Mouse (Mus musculus): Measurements from ENCODE around the gene Asb16. TPM values are rescaled to one million over a fixed set of nuclear protein-coding genes. Genes with fewer than 3 reads are reported as not detected.

The Asb16 gene
- polyA plus RNA-seq, 1 experiment from 2014 or later = 0.13 TPM

DNA sequence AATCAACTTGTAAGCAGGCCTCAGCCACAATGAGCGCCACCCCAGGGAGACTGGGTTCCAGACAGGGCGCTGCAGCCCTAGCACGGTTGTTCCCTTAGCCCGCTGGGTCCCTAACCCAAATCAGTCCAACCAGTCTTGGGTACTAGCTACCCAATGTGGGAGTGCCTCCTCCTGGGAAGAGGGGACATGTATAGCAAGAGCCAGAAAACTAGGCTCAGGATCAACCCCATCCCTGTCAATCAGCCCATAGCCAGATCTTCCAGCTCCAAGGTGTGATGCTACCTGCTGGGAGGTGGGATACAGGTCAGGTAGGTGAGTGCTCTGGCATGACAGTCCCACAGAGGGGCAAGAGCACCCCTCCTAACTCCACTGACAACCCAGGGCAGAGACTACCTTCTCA is 21.6 kb downstream of the Asb16 start:
- 82% methylated on average over 4 of the region's 4 CpGs for WGBS
- Histone ChIP-seq H3K27me3 (no peaks in the 10 kb centered on the region), H3K4me1 (replicated peaks) (peaks cover 39% of the 10 kb centered on the region), H3K27ac (replicated peaks) (no peak overlapping the region), H3K4me2 (no peak overlapping the region), H3K4me3 (no peak overlapping the region), H3K9me3 (no peaks in the 10 kb centered on the region), H3K9ac (no peak overlapping the region), H3K36me3 (peaks cover 40% of the 10 kb centered on the region)
- ATAC-seq (ENCODE audit: low FRiP score, low read depth) = no peak

DNA sequence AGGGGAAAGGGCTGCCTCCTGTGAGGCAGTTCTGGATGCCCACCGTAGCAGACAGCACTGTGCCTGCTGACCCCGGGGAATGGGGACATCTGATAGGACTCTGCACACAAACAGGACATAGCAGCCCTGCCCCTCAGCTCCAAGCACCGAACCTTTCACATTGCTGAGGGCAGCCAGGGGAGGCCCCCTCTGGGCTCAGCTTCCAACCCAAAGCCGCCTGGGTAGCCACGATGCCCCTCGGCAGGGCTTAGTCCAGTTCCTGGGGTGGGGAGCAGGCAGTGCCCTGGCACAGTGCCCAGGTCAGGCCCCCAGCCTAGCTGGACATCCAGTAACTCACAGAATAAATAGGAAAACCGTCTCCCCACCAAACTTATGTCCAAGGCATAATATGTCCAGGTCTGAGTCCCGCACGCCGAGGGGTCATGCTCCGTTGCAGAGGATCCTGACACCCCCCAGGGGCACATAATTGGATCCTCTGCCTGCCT is 22.6 kb downstream of the Asb16 start:
- 86% methylated on average over 11 of the region's 11 CpGs for WGBS
- no peak overlapping the region for H3K27ac ChIP-seq (replicated peaks)
- peaks cover 36% of the 10 kb centered on the region for H3K4me1 ChIP-seq (replicated peaks)
- no peak overlapping the region for H3K4me2 ChIP-seq
- no peak for ATAC-seq (ENCODE audit: low FRiP score, low read depth)
- H3K4me3 ChIP-seq = no peak overlapping the region
- no peaks in the 10 kb centered on the region for H3K9me3 ChIP-seq
- H3K27me3 ChIP-seq = no peaks in the 10 kb centered on the region
- peaks cover 40% of the 10 kb centered on the region for H3K36me3 ChIP-seq
- no peak overlapping the region for H3K9ac ChIP-seq

GRCm38 (mm10) chr11:102293971-102294370 is 25.4 kb downstream of the Asb16 start:
- H3K4me2 ChIP-seq = 0 out of 2 replicates have a peak overlapping the region, but pooled peaks have one; percentile 93
- H3K9me3 ChIP-seq = no peaks in the 10 kb centered on the region
- H3K27ac ChIP-seq (replicated peaks) = no peak overlapping the region
- no peak for ATAC-seq (ENCODE audit: low FRiP score, low read depth)
- WGBS = 96% methylated on average over 13 of the region's 13 CpGs
- H3K4me1 ChIP-seq (replicated peaks) = peaks cover 27% of the 10 kb centered on the region
- H3K9ac ChIP-seq = 0 out of 2 replicates have a peak overlapping the region, but pooled peaks have one; percentile 90
- peaks cover 34% of the 10 kb centered on the region for H3K36me3 ChIP-seq
- no peak overlapping the region for H3K4me3 ChIP-seq
- no peaks in the 10 kb centered on the region for H3K27me3 ChIP-seq

- WGBS = 78% methylated on average over 5 of the region's 5 CpGs
- H3K27me3 ChIP-seq = no peaks in the 10 kb centered on the region
- peak overlapping the region; percentile 89; the same call in 1 of the 2 replicates for H3K4me3 ChIP-seq
- H3K9ac ChIP-seq = peak overlapping the region; percentile 90; the same call in 1 of the 2 replicates
- H3K4me1 ChIP-seq (replicated peaks) = peaks cover 25% of the 10 kb centered on the region
- H3K4me2 ChIP-seq = peak overlapping the region; percentile 93
- H3K27ac ChIP-seq (replicated peaks) = peak overlapping the region; percentile 99
- no peaks in the 10 kb centered on the region for H3K9me3 ChIP-seq
- peaks cover 34% of the 10 kb centered on the region for H3K36me3 ChIP-seq
- no peak for ATAC-seq (ENCODE audit: low FRiP score, low read depth)
Measured at GRCm38 (mm10) chr11:102294416-102294815, 25.9 kb downstream of the Asb16 start.

- Histone ChIP-seq H3K9me3 (no peaks in the 10 kb centered on the region), H3K4me3 (peak overlapping the region; percentile 89), H3K27me3 (no peaks in the 10 kb centered on the region), H3K27ac (replicated peaks) (peak overlapping the region; percentile 99), H3K36me3 (peaks cover 34% of the 10 kb centered on the region), H3K4me1 (replicated peaks) (peaks cover 25% of the 10 kb centered on the region), H3K9ac (peak overlapping the region; percentile 90), H3K4me2 (peak overlapping the region; percentile 93)
- ATAC-seq (ENCODE audit: low FRiP score, low read depth) = no peak; the same call in 1 of the 2 replicates
- WGBS = 49% methylated on average over 12 of the region's 12 CpGs
Measured at GRCm38 (mm10) chr11:102294887-102295597, 26.5 kb downstream of the Asb16 start.

DNA sequence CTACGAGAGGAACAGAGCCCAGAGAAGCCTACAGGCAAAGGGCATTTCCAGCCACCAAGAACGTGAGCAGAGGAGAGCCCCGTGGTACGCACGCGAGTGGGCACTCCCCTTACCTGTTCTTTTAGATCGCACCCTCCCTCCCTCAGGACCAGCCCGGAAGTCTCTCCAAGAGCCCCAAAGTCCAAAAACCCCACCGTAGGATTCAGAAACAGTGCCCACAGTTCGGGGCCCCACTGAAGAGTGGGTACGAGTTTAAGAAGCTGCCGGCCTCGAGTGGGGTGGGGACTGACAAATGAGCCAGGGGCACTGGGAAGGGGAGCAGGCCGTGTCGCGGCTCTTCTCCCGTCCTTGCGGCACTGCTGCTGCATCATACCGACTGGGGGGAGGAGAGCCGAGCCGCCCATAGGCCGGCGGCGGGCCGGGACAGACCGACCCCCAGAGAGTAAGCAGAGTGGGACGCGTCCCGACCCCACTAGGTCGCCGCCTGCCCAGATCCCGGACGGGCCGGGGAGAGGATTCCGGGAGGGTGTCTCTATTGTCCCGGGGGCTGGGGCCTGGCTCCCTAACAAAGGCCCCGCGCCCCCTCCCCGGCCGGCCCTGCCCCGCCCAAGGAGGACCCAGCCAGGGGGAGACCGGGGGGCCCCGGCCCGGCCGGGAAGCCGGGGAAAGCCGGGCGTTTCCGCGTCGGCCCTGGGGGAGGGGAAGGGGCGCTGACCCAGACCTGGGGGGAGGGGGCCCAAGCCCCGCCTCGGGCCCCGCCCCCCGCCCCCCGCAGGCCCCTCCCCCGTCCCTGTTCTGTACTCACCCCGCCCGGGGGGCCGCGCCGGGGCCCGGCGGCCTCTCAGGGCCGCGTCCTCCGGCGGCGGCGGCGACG is 27.3 kb downstream of the Asb16 start:
- Histone ChIP-seq H3K4me1 (replicated peaks) (peaks cover 25% of the 10 kb centered on the region), H3K27me3 (no peaks in the 10 kb centered on the region), H3K36me3 (peaks cover 28% of the 10 kb centered on the region), H3K4me3 (peak overlapping the region; percentile 89), H3K9me3 (no peaks in the 10 kb centered on the region), H3K27ac (replicated peaks) (peak overlapping the region; percentile 99), H3K4me2 (peak overlapping the region; percentile 93), H3K9ac (peak overlapping the region; percentile 90)
- ATAC-seq (ENCODE audit: low FRiP score, low read depth) = peak; percentile 27; the same call in 1 of the 2 replicates
- WGBS = 0% methylated on average over 30 of the region's 73 CpGs

- peak within 1 kb of the TSS; percentile 93 for H3K4me2 ChIP-seq
- ATAC-seq (ENCODE audit: low FRiP score, low read depth) = peak; percentile 96
- WGBS = under 1% methylated on average over 67 of the region's 125 CpGs
- no peaks in the 10 kb centered on the region for H3K27me3 ChIP-seq
- H3K27ac ChIP-seq (replicated peaks) = peak within 1 kb of the TSS; percentile 99
- peaks cover 25% of the 10 kb centered on the region for H3K4me1 ChIP-seq (replicated peaks)
- H3K36me3 ChIP-seq = peaks cover 18% of the 10 kb centered on the region
- H3K9me3 ChIP-seq = no peaks in the 10 kb centered on the region
- peak within 1 kb of the TSS; percentile 90 for H3K9ac ChIP-seq
- peak within 1 kb of the TSS; percentile 89 for H3K4me3 ChIP-seq
Measured at GRCm38 (mm10) chr11:102296491-102297472, 28.2 kb downstream of the Asb16 start, which contains the start of gene Atxn7l3. TSS of gene Atxn7l3 (minus strand) at chr11:102296631.

GRCm38 (mm10) chr11:102297577-102298556 is 29.3 kb downstream of the Asb16 start:
- peak overlapping the region; percentile 89 for H3K4me3 ChIP-seq
- H3K36me3 ChIP-seq = peaks cover 8% of the 10 kb centered on the region; the same call in 1 of the 2 replicates
- peak overlapping the region; percentile 99 for H3K27ac ChIP-seq (replicated peaks)
- WGBS = 29% methylated on average over 27 of the region's 27 CpGs
- H3K4me1 ChIP-seq (replicated peaks) = peaks cover 25% of the 10 kb centered on the region
- peak overlapping the region; percentile 93 for H3K4me2 ChIP-seq
- H3K9me3 ChIP-seq = no peaks in the 10 kb centered on the region
- ATAC-seq (ENCODE audit: low FRiP score, low read depth) = 0 out of 2 replicates have a peak, but pooled peaks have one; percentile 2
- H3K27me3 ChIP-seq = no peaks in the 10 kb centered on the region
- H3K9ac ChIP-seq = peak overlapping the region; percentile 90

- 0% methylated on average over 1 of the region's 1 CpGs for WGBS
- ATAC-seq (ENCODE audit: low FRiP score, low read depth) = no peak
- H3K4me1 ChIP-seq (replicated peaks) = peaks cover 16% of the 10 kb centered on the region
- no peaks in the 10 kb centered on the region for H3K36me3 ChIP-seq
- H3K9me3 ChIP-seq = no peaks in the 10 kb centered on the region
- H3K27me3 ChIP-seq = no peaks in the 10 kb centered on the region
- H3K4me2 ChIP-seq = no peak overlapping the region
- no peak overlapping the region for H3K9ac ChIP-seq
- H3K4me3 ChIP-seq = no peak overlapping the region
- no peak overlapping the region for H3K27ac ChIP-seq (replicated peaks)
Measured at GRCm38 (mm10) chr11:102299839-102300238, 31.3 kb downstream of the Asb16 start.

- no peaks in the 10 kb centered on the region for H3K9me3 ChIP-seq
- H3K27ac ChIP-seq (replicated peaks) = no peak overlapping the region
- no peak for ATAC-seq (ENCODE audit: low FRiP score, low read depth)
- H3K27me3 ChIP-seq = no peaks in the 10 kb centered on the region
- no peak overlapping the region for H3K4me3 ChIP-seq
- WGBS = 43% methylated on average over 2 of the region's 2 CpGs
- peaks cover 6% of the 10 kb centered on the region for H3K4me1 ChIP-seq (replicated peaks)
- H3K36me3 ChIP-seq = peaks cover 23% of the 10 kb centered on the region
- H3K9ac ChIP-seq = no peak overlapping the region
- no peak overlapping the region for H3K4me2 ChIP-seq
Measured at GRCm38 (mm10) chr11:102304141-102304540, 35.6 kb downstream of the Asb16 start.
